Mouse (Mus musculus) intestine, postnatal 0 days (tissue): ENCODE results near the gene Hdac4. TPM values are rescaled to one million over a fixed set of nuclear protein-coding genes. Genes with fewer than 3 reads are reported as not detected.

Source experiments
- ATAC-seq: fragments of 200-750 bp; cut with Nextera tagmentation; 2 replicates; pipeline ENCODE4 v1.8.0; 2017; ENCODE audit warnings: mild to moderate bottlenecking, moderate TSS enrichment, moderate library complexity
- H3K27ac ChIP-seq: fragments of 300-500 bp; sonication (generic); 2 replicates; pipeline ENCODE4 v1.5.1; 2014; ENCODE audit warnings: mild to moderate bottlenecking, low read depth, low read length, moderate library complexity
- H3K27me3 ChIP-seq: fragments of 300-500 bp; sonication (generic); replicated peaks from 2 replicates; pipeline ENCODE4 v1.6.1; 2014; ENCODE audit warnings: low read length, mixed read lengths; ENCODE audit not compliant: control insufficient read depth, insufficient read depth
- H3K36me3 ChIP-seq: fragments of 300-500 bp; sonication (generic); 2 replicates; pipeline ENCODE4 v1.6.1; 2014; ENCODE audit warnings: mild to moderate bottlenecking, moderate library complexity; ENCODE audit not compliant: control insufficient read depth, insufficient read depth
- H3K4me1 ChIP-seq: fragments of 300-500 bp; sonication (generic); replicated peaks from 2 replicates; pipeline ENCODE4 v1.6.1; 2014; ENCODE audit warnings: antibody characterized with exemption, low read length, mixed read lengths; ENCODE audit not compliant: control insufficient read depth, insufficient read depth
- H3K4me2 ChIP-seq: fragments of 300-500 bp; sonication (generic); replicated peaks from 2 replicates; pipeline ENCODE4 v1.6.1; 2014; ENCODE audit warnings: low read depth, mild to moderate bottlenecking, moderate library complexity
- H3K4me3 ChIP-seq: fragments of 300-500 bp; sonication (generic); 2 replicates; pipeline ENCODE4 v1.5.1; 2014; ENCODE audit warnings: low read depth, low read length
- H3K9ac ChIP-seq: fragments of 300-500 bp; sonication (generic); 2 replicates; pipeline ENCODE4 v1.6.1; 2014; ENCODE audit warnings: mild to moderate bottlenecking, low read depth, low read length
- H3K9me3 ChIP-seq: fragments of 300-500 bp; sonication (generic); 2 replicates; pipeline ENCODE4 v1.6.1; 2016; ENCODE audit warnings: mixed run types; ENCODE audit not compliant: control insufficient read depth
- CTCF ChIP-seq: sonication (generic); IDR thresholded peaks from 2 replicates; pipeline ENCODE4 v1.5.1; 2016; ENCODE audit warnings: low read depth, mild to moderate bottlenecking, control low read depth, antibody characterized with exemption, moderate library complexity
- WGBS: fragments of 180-500 bp; shearing (Covaris S2); extraction: QIAGEN DNeasy Blood & Tissue Kit; methylation state at CpG from one replicate; pipeline ENCODE4 v1.1.7; 2014; 5-methylcytosine and 5-hydroxymethylcytosine counted together
- polyA plus RNA-seq: library from polyadenylated mRNA; unstranded; fragments of >200 nt; fragmentation: Nextera tagmentation; extraction: Ambion mirVana; gene quantifications from 2 replicates; pipeline ENCODE4 v1.2.1, GENCODE M21; 2015

The Hdac4 gene
- polyA plus RNA-seq, 1 experiment from 2014 or later = 6.7 TPM

- no peaks in the 10 kb centered on the region for H3K27me3 ChIP-seq
- peak overlapping the region; percentile 95 for H3K4me2 ChIP-seq
- peaks cover 11% of the 10 kb centered on the region; the same call in 1 of the 2 replicates for H3K4me1 ChIP-seq
- no peaks in the 10 kb centered on the region for H3K9me3 ChIP-seq
- peak overlapping the region; percentile 87; the same call in 1 of the 2 replicates for H3K9ac ChIP-seq
- no peaks in the 10 kb centered on the region for H3K36me3 ChIP-seq
- no peak for TF ChIP-seq CTCF
- peak overlapping the region; percentile 96 for H3K27ac ChIP-seq
- WGBS = 15% methylated on average over 11 of the region's 11 CpGs
- ATAC-seq = no peak
- H3K4me3 ChIP-seq = peak overlapping the region; percentile 82
Measured at GRCm38 (mm10) chr1:92179070-92179469, 16.4 kb downstream of the Hdac4 start.

- TF ChIP-seq CTCF = peak; percentile 44
- no peak overlapping the region for H3K9ac ChIP-seq
- WGBS = 69% methylated on average over 10 of the region's 10 CpGs
Measured at GRCm38 (mm10) chr1:92178021-92178895, 17.2 kb downstream of the Hdac4 start.

GRCm38 (mm10) chr1:92177599-92177998 lies 17.9 kb downstream of the Hdac4 start:
- Histone ChIP-seq H3K27me3 (no peaks in the 10 kb centered on the region), H3K9ac (no peak overlapping the region), H3K36me3 (no peaks in the 10 kb centered on the region), H3K9me3 (no peaks in the 10 kb centered on the region), H3K27ac (no peak overlapping the region), H3K4me2 (no peak overlapping the region), H3K4me1 (peaks cover 11% of the 10 kb centered on the region; the same call in 1 of the 2 replicates), H3K4me3 (no peak overlapping the region)
- ATAC-seq = no peak
- TF ChIP-seq CTCF = no peak
- WGBS = 80% methylated on average over 5 of the region's 5 CpGs

More at GRCm38 (mm10) chr1:92178021-92178895, 17.2 kb downstream of the Hdac4 start:
- peaks cover 11% of the 10 kb centered on the region; the same call in 1 of the 2 replicates for H3K4me1 ChIP-seq
- H3K36me3 ChIP-seq = no peaks in the 10 kb centered on the region
- H3K27ac ChIP-seq = no peak overlapping the region
- no peak overlapping the region for H3K4me3 ChIP-seq
- no peaks in the 10 kb centered on the region for H3K9me3 ChIP-seq
- no peak for ATAC-seq
- H3K4me2 ChIP-seq = peak overlapping the region; percentile 95
- H3K27me3 ChIP-seq = no peaks in the 10 kb centered on the region

- no peak for ATAC-seq
- Histone ChIP-seq H3K27me3 (no peaks in the 10 kb centered on the region), H3K4me3 (no peak overlapping the region), H3K9me3 (no peaks in the 10 kb centered on the region), H3K9ac (no peak overlapping the region), H3K4me1 (peaks cover 11% of the 10 kb centered on the region; the same call in 1 of the 2 replicates), H3K36me3 (no peaks in the 10 kb centered on the region), H3K27ac (no peak overlapping the region), H3K4me2 (no peak overlapping the region)
- 82% methylated on average over 3 of the region's 3 CpGs for WGBS
- TF ChIP-seq CTCF = no peak
Measured at GRCm38 (mm10) chr1:92177196-92177595, 18.3 kb downstream of the Hdac4 start.

GRCm38 (mm10) chr1:92175266-92175665 lies 20.2 kb downstream of the Hdac4 start:
- Histone ChIP-seq H3K36me3 (no peaks in the 10 kb centered on the region), H3K27ac (no peak overlapping the region), H3K4me3 (no peak overlapping the region), H3K4me2 (no peak overlapping the region), H3K9me3 (no peaks in the 10 kb centered on the region), H3K27me3 (no peaks in the 10 kb centered on the region), H3K9ac (no peak overlapping the region), H3K4me1 (0 out of 2 replicates have a peak, but pooled peaks cover 11% of the 10 kb centered on the region)
- TF ChIP-seq CTCF = no peak
- WGBS = 81% methylated on average over 6 of the region's 6 CpGs
- no peak for ATAC-seq

GRCm38 (mm10) chr1:92174898-92175255 lies 20.6 kb downstream of the Hdac4 start:
- Histone ChIP-seq H3K4me1 (0 out of 2 replicates have a peak, but pooled peaks cover 11% of the 10 kb centered on the region), H3K4me2 (no peak overlapping the region), H3K4me3 (no peak overlapping the region), H3K36me3 (no peaks in the 10 kb centered on the region), H3K9me3 (no peaks in the 10 kb centered on the region), H3K27me3 (no peaks in the 10 kb centered on the region), H3K27ac (no peak overlapping the region), H3K9ac (no peak overlapping the region)
- no peak for ATAC-seq
- WGBS = 50% methylated on average over 5 of the region's 5 CpGs
- TF ChIP-seq CTCF = no peak
